Mouse (Mus musculus) ES-E14 (cell line): Measurements from ENCODE around the gene Shisa9. TPM values are rescaled to one million over a fixed set of nuclear protein-coding genes. Genes with fewer than 3 reads are reported as not detected.

Experiments used
- DNase-seq: peaks from one replicate; pipeline ENCODE4 v3.0.0-alpha.2; 2013; ENCODE audit warnings: low read depth, low spot score
- H3K27ac ChIP-seq: 2 replicates; pipeline ENCODE4 v1.5.1; 2012; ENCODE audit warnings: low read depth, mild to moderate bottlenecking, low read length, moderate library complexity, mixed read lengths; ENCODE audit not compliant: poor library complexity, insufficient read depth, severe bottlenecking
- H3K36me3 ChIP-seq: 2 replicates; pipeline ENCODE4 v1.6.1; 2012; ENCODE audit warnings: mild to moderate bottlenecking, low read length, moderate library complexity, mixed read lengths; ENCODE audit not compliant: control insufficient read depth, poor library complexity, insufficient read depth, severe bottlenecking
- H3K4me1 ChIP-seq, 2 experiments: fragments of 150-350 bp in 1 of 2; sonication (generic) in 1 of 2; 2 replicates each; pipeline ENCODE4 v1.6.1; 2012; ENCODE audit warnings: low read length in 2 of 2, mild to moderate bottlenecking in 1 of 2, mixed read lengths in 1 of 2; ENCODE audit not compliant: control insufficient read depth in 2 of 2, insufficient read depth in 2 of 2, poor library complexity in 1 of 2
- H3K4me3 ChIP-seq, 2 experiments: fragments of 150-350 bp in 1 of 2; sonication (generic) in 1 of 2; 2 replicates each; pipeline ENCODE4 v1.5.1; 2012; ENCODE audit warnings: low read length in 2 of 2, low read depth in 1 of 2, mild to moderate bottlenecking in 1 of 2, mixed read lengths in 1 of 2; ENCODE audit not compliant: insufficient read depth in 1 of 2, poor library complexity in 1 of 2, severe bottlenecking in 1 of 2
- H3K9ac ChIP-seq: 2 replicates; pipeline ENCODE4 v1.6.1; 2012; ENCODE audit warnings: low read depth, mild to moderate bottlenecking, low read length, mixed read lengths; ENCODE audit not compliant: poor library complexity, insufficient read depth, severe bottlenecking
- H3K9me3 ChIP-seq: fragments of 150-350 bp; sonication (generic); 2 replicates; pipeline ENCODE4 v1.6.1; 2012; ENCODE audit warnings: low read depth, mild to moderate bottlenecking, low read length; ENCODE audit not compliant: control insufficient read depth, insufficient read depth
- CHD2 ChIP-seq: IDR thresholded peaks from 2 replicates; pipeline ENCODE4 v1.6.1; 2014; ENCODE audit warnings: mild to moderate bottlenecking, low read depth, low read length, inconsistent platforms
- HCFC1 ChIP-seq: IDR thresholded peaks from 2 replicates; pipeline ENCODE4 v1.6.1; 2012; ENCODE audit warnings: low read length, inconsistent platforms, borderline replicate concordance; ENCODE audit not compliant: insufficient read depth
- MAFK ChIP-seq: IDR thresholded peaks from 2 replicates; pipeline ENCODE4 v1.6.1; 2014; ENCODE audit warnings: mild to moderate bottlenecking, low read depth, low read length, inconsistent platforms; ENCODE audit not compliant: insufficient read depth
- ZC3H11A ChIP-seq: IDR thresholded peaks from 2 replicates; pipeline ENCODE4 v1.6.1; 2012; ENCODE audit warnings: low read depth, mild to moderate bottlenecking, inconsistent platforms, low read length, borderline replicate concordance
- ZNF384 ChIP-seq: IDR thresholded peaks from 2 replicates; pipeline ENCODE4 v1.6.1; 2012; ENCODE audit warnings: low read depth, low read length, inconsistent platforms
- in situ Hi-C, 2 experiments: fragments of 600-800 bp; cut with MboI; formaldehyde crosslinking; loops; one replicate each; pipeline ENCODE4 v1.15.1; 2025; ENCODE audit warnings: low sequenced_read_pairs in 2 of 2, inconsistent platforms in 1 of 2; ENCODE audit not compliant: unreplicated experiment in 2 of 2
- total RNA-seq: library from RNA; depleted of rRNA; stranded (reverse); fragments of 300-350 nt; gene quantifications from 2 replicates; pipeline ENCODE4 v1.2.3, GENCODE M21; 2012

The Shisa9 gene
- total RNA-seq, 1 experiment = not detected

- in situ Hi-C loops = no loop called here
- Histone ChIP-seq H3K9me3 (no peaks in the 10 kb centered on the region), H3K36me3 (no peaks in the 10 kb centered on the region), H3K27ac (no peak overlapping the region), H3K4me1 (no peaks in the 10 kb centered on the region), H3K4me3 (no peak overlapping the region), H3K9ac (no peak overlapping the region)
- DNase-seq = no peak
- TF ChIP-seq MAFK = no peak
- no peak for TF ChIP-seq ZC3H11A
- TF ChIP-seq HCFC1 = no peak
- no peak for TF ChIP-seq CHD2
- no peak for TF ChIP-seq ZNF384
Observed at GRCm38 (mm10) chr16:12014523-12014922, 30.6 kb downstream of the Shisa9 start.

- no peaks in the 10 kb centered on the region for H3K9me3 ChIP-seq
- H3K27ac ChIP-seq = no peak overlapping the region
- H3K4me3 ChIP-seq = no peak overlapping the region
- TF ChIP-seq ZC3H11A = no peak
- TF ChIP-seq MAFK = no peak
- no peak for TF ChIP-seq ZNF384
- TF ChIP-seq HCFC1 = no peak
- no peak for TF ChIP-seq CHD2
- in situ Hi-C loops = no loop called here
- no peaks in the 10 kb centered on the region for H3K36me3 ChIP-seq
- DNase-seq = no peak
- no peak overlapping the region for H3K9ac ChIP-seq
- no peaks in the 10 kb centered on the region for H3K4me1 ChIP-seq
Observed at GRCm38 (mm10) chr16:12017921-12018618, 34.2 kb downstream of the Shisa9 start.

- in situ Hi-C loops = no loop called here
- DNase-seq = no peak
- Histone ChIP-seq H3K4me3 (no peak overlapping the region), H3K27ac (no peak overlapping the region), H3K4me1 (no peaks in the 10 kb centered on the region), H3K9me3 (no peaks in the 10 kb centered on the region), H3K9ac (no peak overlapping the region), H3K36me3 (no peaks in the 10 kb centered on the region)
- TF ChIP-seq HCFC1 (no peak), ZNF384 (no peak), MAFK (no peak), ZC3H11A (no peak), CHD2 (no peak)
Observed at GRCm38 (mm10) chr16:12020103-12020755, 36.3 kb downstream of the Shisa9 start.

- Histone ChIP-seq H3K4me1 (no peaks in the 10 kb centered on the region), H3K9ac (no peak overlapping the region), H3K36me3 (no peaks in the 10 kb centered on the region), H3K27ac (no peak overlapping the region), H3K9me3 (no peaks in the 10 kb centered on the region), H3K4me3 (no peak overlapping the region)
- in situ Hi-C loops = no loop called here
- DNase-seq = no peak
- TF ChIP-seq HCFC1 = no peak
Observed at GRCm38 (mm10) chr16:12032441-12032840, 48.5 kb downstream of the Shisa9 start.

- in situ Hi-C loops = no loop called here
- H3K27ac ChIP-seq = no peak overlapping the region
- TF ChIP-seq HCFC1 = no peak
- no peak for TF ChIP-seq CHD2
- TF ChIP-seq ZNF384 = no peak
- no peak for TF ChIP-seq ZC3H11A
- no peak for TF ChIP-seq MAFK
- no peaks in the 10 kb centered on the region for H3K36me3 ChIP-seq
- no peak overlapping the region for H3K9ac ChIP-seq
- no peak for DNase-seq
- H3K4me1 ChIP-seq = no peaks in the 10 kb centered on the region
- H3K9me3 ChIP-seq = no peaks in the 10 kb centered on the region
- no peak overlapping the region for H3K4me3 ChIP-seq
Observed at GRCm38 (mm10) chr16:12034868-12035267, 51.0 kb downstream of the Shisa9 start.
